Mouse (Mus musculus) gastrocnemius, adult 18-20 months (tissue): ENCODE results near the gene Zbtb20. TPM values are rescaled to one million over a fixed set of nuclear protein-coding genes. Genes with fewer than 3 reads are reported as not detected.

Experiments
- DNase-seq: peaks from one replicate; pipeline ENCODE4 v3.0.0; 2021; ENCODE audit warnings: low spot score
- total RNA-seq, 2 experiments: library from RNA; stranded (reverse); gene quantifications; 2 replicates each; pipeline ENCODE4 v1.2.3; 2021

Zbtb20 gene
- total RNA-seq, 2 experiments from 2014 or later = 75.4 to 79.3 TPM

GRCm38 (mm10) chr16:43480532-43480931 is 604.9 kb downstream of the Zbtb20 start:
- DNase-seq = peak; percentile 61

- no peak for DNase-seq
These were observed 606.4 kb downstream of the Zbtb20 start for GRCm38 (mm10) chr16:43482125-43482524.

- DNase-seq = no peak
These were observed 607.1 kb downstream of the Zbtb20 start for GRCm38 (mm10) chr16:43482738-43483137.

- no peak for DNase-seq
These were observed 608.7 kb downstream of the Zbtb20 start for GRCm38 (mm10) chr16:43484400-43484799.

- DNase-seq = no peak
These were observed 613.7 kb downstream of the Zbtb20 start for GRCm38 (mm10) chr16:43489362-43489761.

- DNase-seq = no peak
These were observed 614.3 kb downstream of the Zbtb20 start for GRCm38 (mm10) chr16:43489984-43490383.

- no peak for DNase-seq
These were observed 617.2 kb downstream of the Zbtb20 start for GRCm38 (mm10) chr16:43492863-43493262.

- no peak for DNase-seq
These were observed 618.1 kb downstream of the Zbtb20 start for GRCm38 (mm10) chr16:43493596-43494385.

GRCm38 (mm10) chr16:43495175-43495818 is 619.6 kb downstream of the Zbtb20 start:
- peak; percentile 48 for DNase-seq

GRCm38 (mm10) chr16:43497093-43497492 is 621.4 kb downstream of the Zbtb20 start:
- no peak for DNase-seq

GRCm38 (mm10) chr16:43500132-43500853 is 624.6 kb downstream of the Zbtb20 start:
- peak; percentile 63 for DNase-seq

- no peak for DNase-seq
These were observed 625.6 kb downstream of the Zbtb20 start for GRCm38 (mm10) chr16:43501284-43501683.

- DNase-seq = no peak
These were observed 626.8 kb downstream of the Zbtb20 start for GRCm38 (mm10) chr16:43502339-43503009.

GRCm38 (mm10) chr16:43503010-43503635 is 627.4 kb downstream of the Zbtb20 start:
- DNase-seq = no peak

- no peak for DNase-seq
These were observed 627.9 kb downstream of the Zbtb20 start for GRCm38 (mm10) chr16:43503636-43504010.

- DNase-seq = peak; percentile 73
These were observed 628.5 kb downstream of the Zbtb20 start for GRCm38 (mm10) chr16:43504151-43504550.

GRCm38 (mm10) chr16:43504556-43504955 is 628.9 kb downstream of the Zbtb20 start:
- no peak for DNase-seq

GRCm38 (mm10) chr16:43505314-43505950 is 629.8 kb downstream of the Zbtb20 start:
- DNase-seq = no peak

- DNase-seq = no peak
These were observed 630.6 kb downstream of the Zbtb20 start for GRCm38 (mm10) chr16:43506189-43506751.

- no peak for DNase-seq
These were observed 631.2 kb downstream of the Zbtb20 start for GRCm38 (mm10) chr16:43506771-43507405.
